Mouse (Mus musculus) hindbrain, embryonic 15.5 days (tissue): Measurements from ENCODE around the gene Rasal1. TPM values are rescaled to one million over a fixed set of nuclear protein-coding genes. Genes with fewer than 3 reads are reported as not detected.

ENCODE experiments used
- ATAC-seq: fragments of 200-750 bp; cut with Nextera tagmentation; 2 replicates; pipeline ENCODE4 v1.8.0; 2017; ENCODE audit warnings: low read depth, moderate number of reproducible peaks, moderate TSS enrichment; ENCODE audit not compliant: low FRiP score
- H3K27ac ChIP-seq: fragments of 300-500 bp; sonication (generic); replicated peaks from 2 replicates; pipeline ENCODE4 v1.5.1; 2015; ENCODE audit warnings: mild to moderate bottlenecking, inconsistent platforms
- H3K27me3 ChIP-seq: fragments of 300-500 bp; sonication (generic); 2 replicates; pipeline ENCODE4 v1.6.1; 2015; ENCODE audit warnings: control low read depth, inconsistent platforms
- H3K36me3 ChIP-seq: fragments of 300-500 bp; sonication (generic); 2 replicates; pipeline ENCODE4 v1.6.1; 2015; ENCODE audit warnings: control low read depth, inconsistent platforms
- H3K4me1 ChIP-seq: fragments of 300-500 bp; sonication (generic); replicated peaks from 2 replicates; pipeline ENCODE4 v1.6.1; 2015; ENCODE audit warnings: control low read depth, inconsistent platforms
- H3K4me2 ChIP-seq: fragments of 300-500 bp; sonication (generic); 2 replicates; pipeline ENCODE4 v1.6.1; 2015; ENCODE audit warnings: moderate library complexity, mild to moderate bottlenecking, inconsistent platforms
- H3K4me3 ChIP-seq: fragments of 300-500 bp; sonication (generic); 2 replicates; pipeline ENCODE4 v1.5.1; 2015; ENCODE audit warnings: mild to moderate bottlenecking, inconsistent platforms
- H3K9ac ChIP-seq: fragments of 300-500 bp; sonication (generic); 2 replicates; pipeline ENCODE4 v1.6.1; 2015; ENCODE audit warnings: inconsistent platforms
- H3K9me3 ChIP-seq: fragments of 300-500 bp; sonication (generic); 2 replicates; pipeline ENCODE4 v1.6.1; 2016; ENCODE audit warnings: control low read depth, inconsistent platforms
- WGBS: fragments of 180-500 bp; shearing (Covaris S2); methylation state at CpG from one replicate; pipeline ENCODE4 v1.1.7; 2015; 5-methylcytosine and 5-hydroxymethylcytosine counted together
- polyA plus RNA-seq: library from polyadenylated mRNA; unstranded; fragments of >200 nt; fragmentation: Nextera tagmentation; extraction: Ambion mirVana; gene quantifications from 2 replicates; pipeline ENCODE4 v1.2.1, GENCODE M21; 2015

The Rasal1 gene
- polyA plus RNA-seq, 1 experiment from 2014 or later: 0.78 TPM

- H3K36me3 ChIP-seq: no peaks in the 10 kb centered on the region
- H3K27me3 ChIP-seq: peaks cover 7% of the 10 kb centered on the region; the same call in 1 of the 2 replicates
- H3K4me3 ChIP-seq: no peak overlapping the region
- no peak for ATAC-seq
- H3K9me3 ChIP-seq: no peaks in the 10 kb centered on the region
- no peak overlapping the region for H3K9ac ChIP-seq
- WGBS: 78% methylated on average over 10 of the region's 10 CpGs
- H3K27ac ChIP-seq: no peak overlapping the region
- no peak overlapping the region for H3K4me2 ChIP-seq
- peaks cover 16% of the 10 kb centered on the region for H3K4me1 ChIP-seq
Measured at GRCm38 (mm10) chr5:120717136-120717535, 68.5 kb downstream of the Rasal1 start.

DNA sequence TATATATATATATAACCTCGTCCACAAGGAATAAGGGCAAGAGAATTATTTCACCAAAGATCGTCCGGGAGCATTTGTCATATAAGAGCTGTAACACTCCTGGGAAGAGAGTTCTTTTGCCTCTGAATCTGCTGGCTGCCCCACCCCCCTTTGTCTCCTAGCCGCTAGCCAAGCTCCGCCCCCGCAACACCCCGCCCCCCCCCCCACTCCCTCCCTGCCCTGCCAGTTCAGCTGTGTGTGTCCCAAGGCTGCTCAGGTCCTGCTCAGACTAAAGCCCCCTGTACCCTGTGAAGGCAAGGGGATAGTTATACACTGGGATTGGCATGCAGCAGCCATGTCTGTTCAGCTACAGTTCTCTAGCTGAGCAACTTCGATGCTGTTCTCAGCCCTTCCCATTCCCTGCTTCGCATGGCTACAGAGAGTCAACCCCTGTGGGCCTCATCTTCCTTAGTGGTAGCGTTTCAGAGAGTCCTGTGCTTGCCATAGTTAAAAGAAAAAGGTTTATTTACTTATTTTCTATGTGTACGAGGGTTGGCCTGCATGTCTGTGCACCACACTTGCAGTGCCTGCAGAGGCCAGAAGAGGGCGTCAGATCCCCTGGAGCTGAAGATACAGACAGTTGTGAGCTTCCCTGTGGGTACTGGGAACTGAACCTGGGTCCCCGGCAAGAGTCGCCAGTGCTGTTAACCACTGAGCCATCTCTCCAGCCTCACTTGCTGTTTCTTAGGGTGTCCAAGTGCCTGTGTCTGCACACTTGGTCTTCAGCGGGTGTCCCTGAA, 70.2 kb downstream of the Rasal1 start:
- no peak overlapping the region for H3K4me3 ChIP-seq
- peaks cover 10% of the 10 kb centered on the region for H3K4me1 ChIP-seq
- no peak overlapping the region for H3K4me2 ChIP-seq
- H3K36me3 ChIP-seq: no peaks in the 10 kb centered on the region
- no peak for ATAC-seq
- H3K27me3 ChIP-seq: no peaks in the 10 kb centered on the region
- H3K27ac ChIP-seq: no peak overlapping the region
- H3K9me3 ChIP-seq: no peaks in the 10 kb centered on the region
- WGBS: 57% methylated on average over 15 of the region's 15 CpGs
- no peak overlapping the region for H3K9ac ChIP-seq

DNA sequence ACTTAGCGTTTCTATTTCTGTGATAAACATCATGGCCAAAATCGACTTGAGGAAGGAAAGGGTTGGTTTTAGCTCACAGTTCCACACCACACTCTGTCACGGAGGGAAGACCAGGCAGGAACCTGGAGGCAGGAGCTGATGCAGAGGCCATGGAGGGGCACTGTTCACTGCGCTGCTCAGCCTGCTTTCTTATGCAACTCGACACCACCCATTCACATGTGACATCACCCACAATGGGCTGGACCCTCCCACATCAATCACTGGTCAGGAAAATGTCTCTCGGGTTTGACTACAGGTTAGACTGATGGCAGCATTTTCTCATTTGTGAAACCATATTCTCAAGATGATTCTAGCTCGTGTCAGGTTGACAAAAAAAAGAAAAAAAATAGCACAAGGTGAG, 72.4 kb downstream of the Rasal1 start:
- no peak overlapping the region for H3K27ac ChIP-seq
- WGBS: 64% methylated on average over 7 of the region's 7 CpGs
- H3K9ac ChIP-seq: no peak overlapping the region
- no peaks in the 10 kb centered on the region for H3K4me1 ChIP-seq
- no peak overlapping the region for H3K4me3 ChIP-seq
- H3K4me2 ChIP-seq: no peak overlapping the region
- no peak for ATAC-seq
- H3K27me3 ChIP-seq: no peaks in the 10 kb centered on the region
- no peaks in the 10 kb centered on the region for H3K9me3 ChIP-seq
- no peaks in the 10 kb centered on the region for H3K36me3 ChIP-seq

- Histone ChIP-seq H3K27me3 (no peaks in the 10 kb centered on the region), H3K27ac (no peak overlapping the region), H3K4me2 (no peak overlapping the region), H3K36me3 (no peaks in the 10 kb centered on the region), H3K4me1 (0 out of 2 replicates have a peak, but pooled peaks cover 5% of the 10 kb centered on the region), H3K9me3 (no peaks in the 10 kb centered on the region), H3K9ac (no peak overlapping the region), H3K4me3 (no peak overlapping the region)
- ATAC-seq: no peak
- 63% methylated on average over 12 of the region's 12 CpGs for WGBS
Measured at GRCm38 (mm10) chr5:120725811-120726455, 77.3 kb downstream of the Rasal1 start.

Other genes with a start within 250 kb of the Rasal1 start
- 26.3 and 31.4 TPM in 2 replicates for gene Lhx5, start 217.1 kb upstream of the Rasal1 start, polyA plus RNA-seq
- 6.5 and 6.9 TPM in 2 replicates for gene Sdsl, start 176.0 kb upstream of the Rasal1 start, polyA plus RNA-seq
- gene Sds, start 172.3 kb upstream of the Rasal1 start, polyA plus RNA-seq: not detected in 2 replicates
- gene Plbd2, start 145.2 kb upstream of the Rasal1 start, polyA plus RNA-seq: 35.9 and 39.0 TPM in 2 replicates
- 2.4 and 2.9 TPM in 2 replicates for gene Slc8b1, start 137.6 kb upstream of the Rasal1 start, polyA plus RNA-seq
- gene Tpcn1, start 60.1 kb upstream of the Rasal1 start, polyA plus RNA-seq: 18.1 and 19.7 TPM in 2 replicates
- 1.6 and 2.3 TPM in 2 replicates for gene Iqcd, start 59.8 kb upstream of the Rasal1 start, polyA plus RNA-seq
- gene Rita1, start 36.2 kb upstream of the Rasal1 start, polyA plus RNA-seq: 28.7 and 31.1 TPM in 2 replicates
- gene Ddx54, start 36.1 kb upstream of the Rasal1 start, polyA plus RNA-seq: 37.9 and 41.3 TPM in 2 replicates
- 0.71 and 0.83 TPM in 2 replicates for gene Cfap73, start 14.6 kb upstream of the Rasal1 start, polyA plus RNA-seq
- 56.2 and 69.9 TPM in 2 replicates for gene Dtx1, start 63.1 kb downstream of the Rasal1 start, polyA plus RNA-seq
- 0.27 and 0.84 TPM in 2 replicates for gene Oas2, start 101.0 kb downstream of the Rasal1 start, polyA plus RNA-seq
- gene Oas3, start 128.8 kb downstream of the Rasal1 start, polyA plus RNA-seq: 1.1 TPM in 2 replicates
- gene Oas1e, start 146.7 kb downstream of the Rasal1 start, polyA plus RNA-seq: 0.39 and 0.72 TPM in 2 replicates
- gene Oas1c, start 163.7 kb downstream of the Rasal1 start, polyA plus RNA-seq: 0.32 and 0.46 TPM in 2 replicates
- gene Oas1f, start 198.6 kb downstream of the Rasal1 start, polyA plus RNA-seq: not detected in 2 replicates
- gene Oas1h, start 212.6 kb downstream of the Rasal1 start, polyA plus RNA-seq: not detected in 2 replicates
- gene Oas1g, start 238.8 kb downstream of the Rasal1 start, polyA plus RNA-seq: 0.13 and 0.79 TPM in 2 replicates